Mouse (Mus musculus) v-Abl transformed pro-B cells (cell line): Measurements from ENCODE around the gene Ptgs1.
"Not testable (repeated sequence)": the region's sequence is repeated elsewhere in the genome, so short reads cannot be mapped to it uniquely, and the experiment has no call there.

ENCODE experiments used
- in situ Hi-C, 2 experiments: fragments of 400-800 bp; cut with MboI; formaldehyde crosslinking; loops; one replicate each; pipeline ENCODE4 v1.15.1; 2025; ENCODE audit not compliant: unreplicated experiment in 2 of 2

Ptgs1 gene

GRCm38 (mm10) chr2:36230366-36230765 is at the start of gene Ptgs1:
TSS of gene Ptgs1 (plus strand) at chr2:36230426.
- in situ Hi-C loops, result no loop called here

- in situ Hi-C loops, result not testable (repeated sequence)
Observed at GRCm38 (mm10) chr2:36181587-36182368, 48.4 kb upstream of the Ptgs1 start.

DNA sequence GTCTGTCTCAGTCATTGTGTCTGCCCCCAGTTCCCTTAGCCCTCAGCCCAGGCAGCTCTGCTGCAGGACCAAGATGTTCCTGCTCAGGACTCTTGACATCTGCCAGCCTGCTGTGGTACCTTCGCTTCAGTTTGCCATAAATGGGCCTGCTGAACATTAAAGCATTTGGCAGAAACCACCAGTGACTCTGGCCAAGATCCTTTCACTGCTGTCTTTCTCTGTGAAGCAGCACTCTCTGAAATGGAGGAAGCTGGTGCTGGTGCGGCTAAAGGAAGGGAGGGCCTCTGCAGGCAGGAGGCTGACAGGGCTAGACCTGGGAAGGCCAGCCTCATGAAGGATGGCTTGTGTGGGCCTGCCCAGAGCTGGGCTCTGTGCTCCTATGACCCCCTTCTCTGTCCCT is 46.9 kb upstream of the Ptgs1 start:
- in situ Hi-C loops, result no loop called here

GRCm38 (mm10) chr2:36184192-36184591 is 46.0 kb upstream of the Ptgs1 start:
- in situ Hi-C loops, result no loop called here

DNA sequence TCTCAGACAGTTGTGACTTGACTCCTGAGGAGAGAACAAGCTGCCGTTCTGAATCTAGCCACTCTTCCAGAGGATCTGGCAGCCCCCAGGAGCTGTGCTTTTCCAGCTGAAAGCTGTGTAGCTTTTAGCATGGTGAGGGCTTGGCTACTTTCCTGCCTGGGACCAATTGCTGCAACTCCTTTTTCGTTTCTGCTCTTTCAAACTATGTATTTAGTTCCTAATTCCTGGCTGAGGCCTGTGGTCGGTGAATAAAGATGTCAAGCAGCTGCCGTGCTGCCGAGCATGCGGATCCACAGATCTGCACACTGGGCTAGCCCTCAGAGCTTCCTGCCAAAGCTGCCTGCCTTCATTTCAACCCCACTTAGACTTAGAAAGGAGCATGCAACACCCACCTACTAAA is 45.4 kb upstream of the Ptgs1 start:
- in situ Hi-C loops, result no loop called here

GRCm38 (mm10) chr2:36189200-36189599 is 41.0 kb upstream of the Ptgs1 start:
- in situ Hi-C loops, result not testable (repeated sequence)

GRCm38 (mm10) chr2:36191098-36191941 is 38.9 kb upstream of the Ptgs1 start:
- in situ Hi-C loops, result no loop called here

DNA sequence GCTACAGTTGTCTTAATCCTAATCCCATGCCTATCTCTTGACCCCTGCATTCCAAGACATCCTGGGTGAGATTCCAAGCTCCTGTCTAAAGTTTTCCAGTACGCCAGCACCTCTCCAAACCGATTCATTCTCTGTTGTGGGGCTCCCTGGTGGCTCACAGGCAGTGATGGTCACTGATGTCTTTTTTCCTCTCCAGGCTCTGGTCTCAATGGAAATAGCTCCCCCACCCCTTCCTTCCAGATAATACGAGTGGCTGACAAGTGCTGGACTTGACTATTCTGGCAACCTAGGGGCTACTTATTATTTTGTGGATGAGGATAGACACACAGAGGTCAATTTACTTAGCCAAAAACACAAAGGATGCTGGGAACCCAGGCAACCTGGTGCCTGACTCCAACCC is 33.2 kb upstream of the Ptgs1 start:
- in situ Hi-C loops, result no loop called here

DNA sequence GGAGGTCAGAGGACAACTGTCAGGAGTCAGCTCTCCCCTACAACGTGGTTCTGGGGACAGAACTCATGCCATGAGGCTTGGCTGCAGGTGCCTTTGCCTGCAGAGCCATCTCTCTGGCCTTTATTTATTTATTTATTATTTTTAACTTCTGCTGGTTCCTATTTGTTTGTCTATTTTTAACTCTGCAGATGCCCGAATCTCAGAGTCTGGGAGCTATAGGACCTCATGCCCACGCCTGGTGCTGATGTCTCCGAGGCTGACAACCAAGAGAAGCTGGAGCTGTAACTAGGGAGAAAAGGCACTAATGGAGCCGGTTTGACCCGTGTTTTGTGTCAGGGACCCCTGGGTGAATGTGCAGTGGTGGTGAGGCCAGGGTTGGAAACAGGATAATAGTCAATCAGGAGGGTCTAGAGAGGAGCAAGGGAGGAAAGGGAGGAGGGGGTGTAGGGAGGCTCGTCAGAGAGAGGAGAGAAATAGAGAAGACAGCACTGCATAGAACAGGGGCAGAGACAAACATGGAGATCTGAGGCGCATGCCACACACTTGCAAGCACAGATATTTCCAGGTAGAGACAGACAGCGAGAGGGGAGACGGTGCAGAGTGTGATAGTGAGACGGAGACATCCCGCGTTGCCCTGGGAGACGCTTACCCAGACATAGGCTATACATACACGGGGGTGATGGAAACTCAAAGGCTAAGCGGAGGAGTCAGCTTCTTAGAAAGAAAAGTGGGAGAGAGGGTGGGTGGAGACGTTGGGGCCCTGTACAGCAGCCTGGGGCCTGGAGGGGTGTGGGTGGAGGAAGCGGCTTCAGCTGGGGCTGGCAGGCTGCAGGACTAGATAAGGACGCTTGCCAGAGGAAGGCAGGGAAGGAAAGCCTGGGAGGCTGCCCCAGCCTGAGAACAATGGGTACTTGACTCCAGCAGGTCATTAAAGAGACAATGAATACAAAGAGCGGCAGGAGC is 32.0 kb upstream of the Ptgs1 start:
- in situ Hi-C loops, result no loop called here

DNA sequence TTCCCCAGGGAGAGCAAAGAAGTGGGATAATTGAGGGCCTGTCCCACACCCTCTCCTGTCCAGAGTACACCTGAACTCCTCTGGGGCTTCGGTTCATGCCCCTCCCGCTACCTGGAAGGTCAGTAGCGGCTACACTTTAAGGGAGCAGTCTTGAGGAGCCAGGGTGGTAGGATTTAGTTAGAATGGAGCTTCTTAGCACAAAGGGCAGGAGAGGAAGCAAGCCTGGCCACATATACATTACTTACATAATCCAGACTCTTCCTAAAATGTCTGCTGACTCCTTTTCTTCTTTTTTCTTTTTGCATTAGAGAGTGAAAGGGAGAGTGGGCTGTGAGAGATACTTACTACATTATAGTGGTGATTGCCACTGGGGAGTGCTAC is 31.4 kb upstream of the Ptgs1 start:
- in situ Hi-C loops, result no loop called here

GRCm38 (mm10) chr2:36200813-36201212 is 29.4 kb upstream of the Ptgs1 start:
- in situ Hi-C loops, result loop anchor here (25.0 kb wide), 2 partner anchors 564 to 914 kb away; no protein-coding TSS in a partner anchor

GRCm38 (mm10) chr2:36201756-36202610 is 28.2 kb upstream of the Ptgs1 start:
- in situ Hi-C loops, result loop anchor here (25.0 kb wide), 2 partner anchors 565 to 915 kb away; no protein-coding TSS in a partner anchor

DNA sequence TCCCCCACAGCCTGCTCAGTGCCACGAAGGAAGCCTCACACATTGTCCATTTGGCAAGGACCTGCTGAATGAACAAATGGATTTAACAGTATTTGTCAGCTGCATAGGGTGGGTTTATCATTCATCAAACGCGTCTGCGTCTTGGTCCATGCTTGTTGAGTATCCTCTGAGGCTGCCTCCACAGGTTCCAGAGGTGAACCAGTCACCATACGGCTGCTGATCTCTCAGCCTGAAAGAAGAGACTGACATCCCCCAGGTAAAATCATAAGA is 27.7 kb upstream of the Ptgs1 start:
- in situ Hi-C loops, result loop anchor here (25.0 kb wide), 2 partner anchors 565 to 915 kb away; no protein-coding TSS in a partner anchor

DNA sequence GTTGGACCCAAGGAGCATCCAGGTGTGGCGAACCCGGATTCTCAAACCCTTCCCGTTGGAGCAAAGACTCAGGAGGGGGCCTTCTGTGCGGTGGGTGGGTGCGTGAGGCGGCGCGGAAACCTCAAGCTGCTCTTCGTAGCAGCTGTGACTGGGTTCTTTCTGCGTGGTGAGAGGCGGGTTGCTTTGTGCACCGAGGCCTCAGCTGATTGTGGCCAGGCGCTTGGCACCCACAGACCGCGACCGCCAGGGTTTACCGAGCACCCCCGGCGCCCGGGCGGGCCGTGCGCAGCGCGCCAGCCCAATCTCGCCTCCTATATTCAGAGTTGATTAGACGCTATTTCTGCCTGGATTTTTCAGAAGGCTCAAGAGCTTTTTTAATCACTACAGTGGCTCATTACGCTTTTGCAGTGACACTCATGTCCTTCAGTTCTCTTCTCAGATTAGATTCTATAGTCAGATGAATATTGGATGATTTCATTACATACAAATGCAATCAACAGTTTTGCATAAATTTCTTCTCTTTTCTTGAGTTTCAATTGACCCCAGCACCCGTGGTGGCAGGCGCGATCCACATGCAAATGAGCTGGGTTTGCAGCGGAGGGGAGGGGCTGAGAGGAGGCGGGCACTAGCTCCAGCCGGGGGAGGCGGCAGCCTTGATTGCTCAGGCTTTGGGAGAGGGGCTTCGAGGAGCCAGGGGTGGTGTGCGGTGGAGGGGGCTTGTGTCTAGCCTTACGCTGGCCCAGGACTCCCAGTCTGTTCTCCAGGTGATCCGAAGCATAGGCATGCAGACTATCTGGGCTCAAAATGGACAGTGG is 27.0 kb upstream of the Ptgs1 start:
- in situ Hi-C loops, result loop anchor here (25.0 kb wide), 2 partner anchors 566 to 916 kb away; no protein-coding TSS in a partner anchor

DNA sequence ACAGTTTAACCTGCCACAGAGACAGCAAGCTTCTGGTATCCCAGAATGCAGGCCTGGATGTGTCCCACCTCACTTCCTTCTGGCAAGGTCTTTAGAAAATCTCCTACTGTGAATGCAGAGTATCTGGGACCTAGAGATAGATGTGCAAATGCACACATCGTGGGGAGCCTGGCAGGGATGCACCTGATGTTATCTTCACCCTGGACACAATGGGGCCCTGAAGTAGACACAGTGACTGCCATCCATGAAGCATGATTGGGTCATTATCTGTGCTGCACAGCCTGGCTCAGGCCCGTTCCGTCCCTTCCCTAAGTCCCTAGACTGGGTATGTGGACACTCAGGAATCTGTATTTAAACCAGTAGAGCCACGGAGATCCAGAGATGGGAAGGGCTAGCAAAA is 25.6 kb upstream of the Ptgs1 start:
- in situ Hi-C loops, result loop anchor here (25.0 kb wide), 2 partner anchors 567 to 917 kb away; no protein-coding TSS in a partner anchor

DNA sequence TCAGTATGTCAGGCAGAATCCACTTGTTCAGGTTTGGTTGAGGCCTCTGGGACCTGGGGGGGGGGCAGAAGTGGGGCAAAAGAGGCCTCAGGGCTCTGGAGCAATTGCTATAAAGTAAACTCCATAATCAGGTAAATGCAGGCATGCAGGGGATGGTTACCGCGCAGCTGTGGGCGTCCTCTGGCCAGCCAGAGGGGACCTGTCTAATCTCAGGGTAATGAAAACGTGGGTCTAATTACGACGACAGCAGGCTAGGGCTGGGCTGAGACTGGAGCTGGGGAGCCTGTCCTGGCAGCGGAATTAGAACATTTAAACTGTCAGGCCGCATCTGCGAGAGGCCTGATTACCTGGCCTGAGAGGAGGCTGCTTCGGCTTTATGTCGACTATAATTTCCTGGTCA is 23.2 kb upstream of the Ptgs1 start:
- in situ Hi-C loops, result loop anchor here (25.0 kb wide), 2 partner anchors 570 to 920 kb away; no protein-coding TSS in a partner anchor

DNA sequence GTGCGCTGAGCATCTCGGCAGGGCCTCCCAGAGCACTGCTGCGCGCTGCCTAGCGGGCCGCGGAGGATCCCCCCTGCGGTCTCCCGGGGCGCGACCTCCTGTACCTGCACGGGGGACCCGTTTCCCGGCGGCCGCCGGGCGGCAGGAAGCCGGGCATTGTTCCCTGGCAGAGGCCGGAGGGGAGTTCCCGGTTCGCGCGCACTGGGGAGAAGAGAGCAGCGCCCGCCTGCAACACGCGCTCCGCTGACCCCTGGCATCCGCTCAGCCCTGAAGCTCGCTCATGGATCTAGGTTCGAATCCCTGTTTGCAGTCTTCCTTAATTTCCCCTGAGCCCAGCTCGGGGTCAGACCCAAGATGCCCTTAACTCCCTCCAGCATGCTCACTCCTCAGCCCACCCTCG is 19.4 kb upstream of the Ptgs1 start:
- in situ Hi-C loops, result loop anchor here (5.0 to 25.0 kb wide), 9 partner anchors 62 to 1124 kb away; partner anchors contain the start of gene Dab2ip (in 1 of the 2)

- in situ Hi-C loops, result loop anchor here (5.0 to 25.0 kb wide), 9 partner anchors 61 to 1123 kb away; partner anchors contain the start of gene Dab2ip (in 1 of the 2)
Observed at GRCm38 (mm10) chr2:36211785-36212184, 18.4 kb upstream of the Ptgs1 start.
